Mouse (Mus musculus): ENCODE results near the gene Gm10961. TPM values are rescaled to one million over a fixed set of nuclear protein-coding genes. Genes with fewer than 3 reads are reported as not detected.
"Not testable (repeated sequence)": the region's sequence is repeated elsewhere in the genome, so short reads cannot be mapped to it uniquely, and the experiment has no call there.

Gm10961 gene
- polyA plus RNA-seq, 1 experiment from 2014 or later: not detected

GRCm38 (mm10) chr3:107635836-107636235 lies 4.7 kb downstream of the Gm10961 start:
- H3K9ac ChIP-seq (ENCODE audit: low read depth, low read length): no peak overlapping the region
- no peaks in the 10 kb centered on the region for H3K36me3 ChIP-seq (ENCODE audit: control insufficient read depth, insufficient read depth, low read length)
- H3K27me3 ChIP-seq (replicated peaks; ENCODE audit: control insufficient read depth, insufficient read depth, low read length): no peaks in the 10 kb centered on the region
- WGBS: 53% methylated on average over 8 of the region's 8 CpGs
- H3K4me3 ChIP-seq (ENCODE audit: low read depth, low read length): no peak overlapping the region
- no peak for DNase-seq (ENCODE audit: low spot score)
- H3K27ac ChIP-seq (ENCODE audit: low read depth, low read length): no peak overlapping the region
- ATAC-seq (replicated peaks; ENCODE audit: low FRiP score): no peak
- H3K4me2 ChIP-seq: no peak overlapping the region
- no peaks in the 10 kb centered on the region for H3K9me3 ChIP-seq (ENCODE audit: control insufficient read depth, low read length)
- no peaks in the 10 kb centered on the region; the same call in 1 of the 2 replicates for H3K4me1 ChIP-seq (replicated peaks; ENCODE audit: control insufficient read depth, insufficient read depth, low read length)

DNA sequence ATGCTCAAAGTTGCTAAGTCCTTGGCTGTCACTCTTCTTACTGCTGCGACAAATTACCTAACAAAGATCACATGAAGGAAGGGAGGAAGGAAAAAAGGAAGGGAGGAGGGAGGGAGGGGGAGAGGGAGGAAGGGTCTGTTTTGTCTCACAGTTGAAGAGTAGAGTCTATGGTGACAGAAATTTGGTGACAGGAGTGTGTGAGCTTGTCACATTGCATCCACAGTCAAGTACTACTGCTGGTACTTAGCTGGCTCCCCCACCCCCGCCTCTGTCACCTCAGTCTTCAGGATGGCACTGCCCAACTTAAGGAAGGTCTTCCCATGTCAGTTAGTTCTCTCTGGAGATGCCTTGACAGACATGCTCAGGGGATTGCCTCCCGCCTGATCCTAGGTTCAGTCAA lies 5.1 kb downstream of the Gm10961 start:
- WGBS: 66% methylated on average over 3 of the region's 3 CpGs
- Histone ChIP-seq H3K36me3 (ENCODE audit: control insufficient read depth, insufficient read depth, low read length) (no peaks in the 10 kb centered on the region), H3K27me3 (replicated peaks; ENCODE audit: control insufficient read depth, insufficient read depth, low read length) (no peaks in the 10 kb centered on the region), H3K4me1 (replicated peaks; ENCODE audit: control insufficient read depth, insufficient read depth, low read length) (no peaks in the 10 kb centered on the region), H3K9me3 (ENCODE audit: control insufficient read depth, low read length) (no peaks in the 10 kb centered on the region), H3K4me3 (ENCODE audit: low read depth, low read length) (no peak overlapping the region), H3K9ac (ENCODE audit: low read depth, low read length) (no peak overlapping the region), H3K4me2 (no peak overlapping the region), H3K27ac (ENCODE audit: low read depth, low read length) (no peak overlapping the region)
- no peak for DNase-seq (ENCODE audit: low spot score)
- no peak for ATAC-seq (replicated peaks; ENCODE audit: low FRiP score)

DNA sequence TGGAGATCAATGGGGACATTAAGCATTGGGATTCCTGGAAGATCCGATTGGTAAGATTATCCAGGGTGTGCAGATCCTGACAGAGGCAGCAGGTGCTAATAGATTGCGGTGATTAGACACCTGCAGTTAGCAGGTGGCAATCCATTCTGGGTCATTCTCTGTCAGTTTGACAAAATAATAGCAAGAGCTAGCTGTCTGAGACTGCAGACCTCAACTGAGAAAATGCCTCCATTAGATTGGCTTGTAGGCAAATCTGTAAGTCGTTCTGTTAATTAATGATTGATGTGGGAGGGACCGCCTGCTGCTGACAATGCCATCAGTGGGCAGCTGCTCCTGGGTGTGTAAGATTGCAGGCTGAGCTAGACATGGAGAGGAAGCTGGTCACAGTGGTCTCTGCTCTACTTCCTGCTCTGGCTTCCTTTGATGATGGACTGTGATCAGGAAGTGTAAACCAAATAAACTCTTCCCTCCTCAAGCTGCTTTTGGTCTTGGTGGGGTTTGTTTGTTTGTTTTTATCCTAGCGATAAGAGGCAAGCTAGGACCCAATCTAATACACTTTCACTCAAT lies 6.6 kb downstream of the Gm10961 start:
- Histone ChIP-seq H3K4me2 (no peak overlapping the region), H3K4me3 (ENCODE audit: low read depth, low read length) (no peak overlapping the region), H3K27me3 (replicated peaks; ENCODE audit: control insufficient read depth, insufficient read depth, low read length) (no peaks in the 10 kb centered on the region), H3K9me3 (ENCODE audit: control insufficient read depth, low read length) (no peaks in the 10 kb centered on the region), H3K27ac (ENCODE audit: low read depth, low read length) (no peak overlapping the region), H3K4me1 (replicated peaks; ENCODE audit: control insufficient read depth, insufficient read depth, low read length) (no peaks in the 10 kb centered on the region), H3K9ac (ENCODE audit: low read depth, low read length) (no peak overlapping the region), H3K36me3 (ENCODE audit: control insufficient read depth, insufficient read depth, low read length) (no peaks in the 10 kb centered on the region)
- no peak for DNase-seq (ENCODE audit: low spot score)
- no peak for ATAC-seq (replicated peaks; ENCODE audit: low FRiP score)
- WGBS: 51% methylated on average over 5 of the region's 5 CpGs

- Histone ChIP-seq H3K4me1 (replicated peaks; ENCODE audit: control insufficient read depth, insufficient read depth, low read length) (no peaks in the 10 kb centered on the region), H3K4me2 (no peak overlapping the region), H3K4me3 (ENCODE audit: low read depth, low read length) (no peak overlapping the region), H3K27ac (ENCODE audit: low read depth, low read length) (no peak overlapping the region), H3K36me3 (ENCODE audit: control insufficient read depth, insufficient read depth, low read length) (no peaks in the 10 kb centered on the region), H3K9me3 (ENCODE audit: control insufficient read depth, low read length) (no peaks in the 10 kb centered on the region), H3K9ac (ENCODE audit: low read depth, low read length) (no peak overlapping the region), H3K27me3 (replicated peaks; ENCODE audit: control insufficient read depth, insufficient read depth, low read length) (no peaks in the 10 kb centered on the region)
- ATAC-seq (replicated peaks; ENCODE audit: low FRiP score) (no peak), DNase-seq (ENCODE audit: low spot score) (no peak)
- WGBS: 93% methylated on average over 3 of the region's 3 CpGs
Measured at GRCm38 (mm10) chr3:107646947-107647346, 15.8 kb downstream of the Gm10961 start.

- not testable (repeated sequence) for H3K9me3 ChIP-seq (ENCODE audit: control insufficient read depth, low read length); H3K27me3 ChIP-seq (replicated peaks; ENCODE audit: control insufficient read depth, insufficient read depth, low read length); H3K9ac ChIP-seq (ENCODE audit: low read depth, low read length); H3K4me2 ChIP-seq; H3K4me3 ChIP-seq (ENCODE audit: low read depth, low read length); ATAC-seq (replicated peaks; ENCODE audit: low FRiP score); H3K36me3 ChIP-seq (ENCODE audit: control insufficient read depth, insufficient read depth, low read length); DNase-seq (ENCODE audit: low spot score); H3K27ac ChIP-seq (ENCODE audit: low read depth, low read length); H3K4me1 ChIP-seq (replicated peaks; ENCODE audit: control insufficient read depth, insufficient read depth, low read length)
- WGBS: 58% methylated on average over 5 of the region's 5 CpGs
Measured at GRCm38 (mm10) chr3:107650276-107650675, 19.2 kb downstream of the Gm10961 start.

DNA sequence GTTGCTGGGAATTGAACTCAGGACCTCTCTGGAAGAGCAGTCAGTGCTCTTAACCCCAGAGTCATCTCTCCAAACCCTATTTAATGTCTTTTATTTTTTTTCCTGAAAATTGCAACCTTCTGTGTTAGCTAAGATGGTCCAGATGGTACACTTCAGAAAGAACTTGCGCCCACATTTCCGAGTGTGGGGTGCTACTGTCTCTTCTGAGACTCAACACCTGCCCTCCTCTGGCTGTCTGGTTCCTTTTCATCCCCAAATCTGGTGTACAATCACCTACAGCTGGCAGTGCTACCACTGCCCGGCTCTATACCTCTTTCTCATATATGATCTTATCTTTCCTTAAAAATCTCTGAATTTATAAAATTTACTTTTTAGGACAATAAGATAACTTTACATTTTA lies 21.8 kb downstream of the Gm10961 start:
- Histone ChIP-seq H3K9ac (ENCODE audit: low read depth, low read length) (no peak overlapping the region), H3K9me3 (ENCODE audit: control insufficient read depth, low read length) (no peaks in the 10 kb centered on the region), H3K36me3 (ENCODE audit: control insufficient read depth, insufficient read depth, low read length) (no peaks in the 10 kb centered on the region), H3K27ac (ENCODE audit: low read depth, low read length) (no peak overlapping the region), H3K4me2 (no peak overlapping the region), H3K4me1 (replicated peaks; ENCODE audit: control insufficient read depth, insufficient read depth, low read length) (no peaks in the 10 kb centered on the region), H3K4me3 (ENCODE audit: low read depth, low read length) (no peak overlapping the region), H3K27me3 (replicated peaks; ENCODE audit: control insufficient read depth, insufficient read depth, low read length) (no peaks in the 10 kb centered on the region)
- ATAC-seq (replicated peaks; ENCODE audit: low FRiP score) (no peak), DNase-seq (ENCODE audit: low spot score) (no peak)
- 92% methylated on average over 3 of the region's 3 CpGs for WGBS

DNA sequence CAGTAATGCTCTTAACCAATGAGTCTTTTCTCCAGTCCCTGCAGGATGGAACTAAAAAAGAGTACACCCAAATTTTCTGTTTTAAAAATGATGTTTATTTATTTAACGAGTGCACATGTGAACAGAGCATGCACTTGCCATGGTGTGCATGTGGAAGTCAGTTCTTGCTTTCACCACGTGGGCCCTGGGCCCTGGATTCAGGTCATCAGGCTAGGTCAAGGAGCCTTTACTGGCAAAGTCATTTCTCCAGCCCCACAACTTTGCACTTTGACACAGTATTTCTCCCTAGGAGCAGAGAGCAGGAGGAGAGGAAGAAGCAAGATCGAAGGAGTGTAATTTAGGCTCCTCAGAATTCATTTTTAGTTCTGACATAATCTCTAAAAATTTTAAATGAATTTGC lies 23.7 kb downstream of the Gm10961 start:
- no peaks in the 10 kb centered on the region for H3K27me3 ChIP-seq (replicated peaks; ENCODE audit: control insufficient read depth, insufficient read depth, low read length)
- no peaks in the 10 kb centered on the region for H3K4me1 ChIP-seq (replicated peaks; ENCODE audit: control insufficient read depth, insufficient read depth, low read length)
- H3K9me3 ChIP-seq (ENCODE audit: control insufficient read depth, low read length): no peaks in the 10 kb centered on the region
- DNase-seq (ENCODE audit: low spot score) (no peak), ATAC-seq (replicated peaks; ENCODE audit: low FRiP score) (no peak)
- H3K9ac ChIP-seq (ENCODE audit: low read depth, low read length): no peak overlapping the region
- no peaks in the 10 kb centered on the region for H3K36me3 ChIP-seq (ENCODE audit: control insufficient read depth, insufficient read depth, low read length)
- H3K4me2 ChIP-seq: no peak overlapping the region
- H3K4me3 ChIP-seq (ENCODE audit: low read depth, low read length): no peak overlapping the region
- 77% methylated on average over 3 of the region's 3 CpGs for WGBS
- no peak overlapping the region for H3K27ac ChIP-seq (ENCODE audit: low read depth, low read length)

DNA sequence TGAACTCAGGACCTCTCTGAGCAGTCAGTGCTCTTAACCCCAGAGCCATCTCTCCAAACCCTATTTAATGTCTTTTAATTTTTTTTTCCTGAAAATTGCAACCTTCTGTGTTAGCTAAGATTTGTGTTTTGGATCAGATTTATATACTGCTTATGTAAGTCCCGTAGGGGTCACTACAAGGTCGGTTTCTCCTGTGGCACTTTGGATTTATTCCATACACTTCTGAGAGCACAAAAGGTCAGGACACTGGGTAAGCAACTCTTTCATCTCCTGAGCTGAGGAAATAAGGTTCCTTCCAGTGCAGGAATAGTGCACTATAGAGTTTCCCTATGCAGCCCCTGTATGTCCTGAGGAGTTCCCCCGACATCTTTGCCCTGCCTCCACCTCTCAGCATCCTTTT lies 24.4 kb downstream of the Gm10961 start:
- no peaks in the 10 kb centered on the region for H3K4me1 ChIP-seq (replicated peaks; ENCODE audit: control insufficient read depth, insufficient read depth, low read length)

DNA sequence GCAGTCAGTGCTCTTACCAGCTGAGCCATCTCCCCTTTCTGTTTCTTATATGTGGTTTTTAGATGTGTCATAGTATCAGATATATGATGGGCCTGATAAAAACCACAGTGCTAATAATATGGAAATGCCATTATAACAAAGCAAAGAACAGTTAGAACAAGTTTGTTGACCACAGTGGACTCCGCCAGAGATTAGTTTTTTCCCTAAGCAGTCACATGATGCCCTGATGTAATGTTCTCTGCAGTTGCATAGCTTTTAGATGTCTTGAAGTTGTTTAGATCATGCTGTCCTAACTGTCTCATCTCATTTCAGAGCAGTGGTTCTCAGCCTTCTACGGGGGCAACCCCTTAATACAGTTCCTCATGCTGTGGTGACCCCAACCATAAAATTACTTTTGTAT lies 25.0 kb downstream of the Gm10961 start:
- H3K36me3 ChIP-seq (ENCODE audit: control insufficient read depth, insufficient read depth, low read length): no peaks in the 10 kb centered on the region; the same call in 1 of the 2 replicates
- ATAC-seq (replicated peaks; ENCODE audit: low FRiP score): no peak
- H3K27ac ChIP-seq (ENCODE audit: low read depth, low read length): no peak overlapping the region
- no peak for DNase-seq (ENCODE audit: low spot score)
- no peak overlapping the region for H3K4me2 ChIP-seq
- no peaks in the 10 kb centered on the region for H3K9me3 ChIP-seq (ENCODE audit: control insufficient read depth, low read length)
- WGBS: 89% methylated on average over 2 of the region's 2 CpGs
- no peak overlapping the region for H3K4me3 ChIP-seq (ENCODE audit: low read depth, low read length)
- H3K27me3 ChIP-seq (replicated peaks; ENCODE audit: control insufficient read depth, insufficient read depth, low read length): no peaks in the 10 kb centered on the region
- no peaks in the 10 kb centered on the region for H3K4me1 ChIP-seq (replicated peaks; ENCODE audit: control insufficient read depth, insufficient read depth, low read length)
- no peak overlapping the region for H3K9ac ChIP-seq (ENCODE audit: low read depth, low read length)

More for the DNA sequence above, 24.4 kb downstream of the Gm10961 start:
- no peak overlapping the region for H3K4me3 ChIP-seq (ENCODE audit: low read depth, low read length)
- H3K9me3 ChIP-seq (ENCODE audit: control insufficient read depth, low read length): no peaks in the 10 kb centered on the region
- H3K4me2 ChIP-seq: no peak overlapping the region
- no peak overlapping the region for H3K27ac ChIP-seq (ENCODE audit: low read depth, low read length)
- WGBS: 85% methylated on average over 3 of the region's 3 CpGs
- H3K9ac ChIP-seq (ENCODE audit: low read depth, low read length): no peak overlapping the region
- no peak for DNase-seq (ENCODE audit: low spot score)
- no peaks in the 10 kb centered on the region; the same call in 1 of the 2 replicates for H3K36me3 ChIP-seq (ENCODE audit: control insufficient read depth, insufficient read depth, low read length)
- no peaks in the 10 kb centered on the region for H3K27me3 ChIP-seq (replicated peaks; ENCODE audit: control insufficient read depth, insufficient read depth, low read length)
- ATAC-seq (replicated peaks; ENCODE audit: low FRiP score): no peak
